Mouse (Mus musculus): ENCODE results near the gene Ccdc17.

The Ccdc17 gene

GRCm38 (mm10) chr4:116645624-116646023 is 49.2 kb downstream of the Ccdc17 start:
- no peak for DNase-seq (ENCODE audit: low spot score)

DNA sequence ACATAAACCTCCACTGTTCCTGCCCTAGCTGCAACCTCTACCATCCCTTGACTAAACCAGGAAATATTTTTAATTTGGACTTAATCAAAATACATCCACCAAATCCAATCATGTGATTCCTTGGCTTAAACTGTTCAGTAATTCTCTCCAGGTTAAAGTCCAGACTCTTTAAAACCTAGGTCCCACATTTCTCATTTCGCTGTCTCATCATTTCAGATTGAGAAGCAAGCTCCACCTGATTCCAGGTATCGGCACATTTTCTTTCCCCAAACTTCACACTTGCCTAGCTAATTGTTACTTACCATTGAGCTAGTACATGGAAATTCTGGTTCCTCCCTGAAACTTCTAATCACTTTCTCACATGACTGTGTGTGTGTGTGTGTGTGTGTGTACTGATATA is 53.0 kb downstream of the Ccdc17 start:
- DNase-seq (ENCODE audit: low spot score) = no peak

Measured in retina, embryonic 14.5 days (tissue).